Mouse (Mus musculus): ENCODE data around the gene Gm7534.
"Not testable (repeated sequence)": the region's sequence is repeated elsewhere in the genome, so short reads cannot be mapped to it uniquely, and the experiment has no call there.

Gm7534 gene

GRCm38 (mm10) chr4:134203340-134203896 is 614 bp upstream of the Gm7534 start:
- no peak for DNase-seq (ENCODE audit: extremely low spot score, low read depth, low spot score)

GRCm38 (mm10) chr4:134199371-134199770 is 3.4 kb downstream of the Gm7534 start:
- DNase-seq (ENCODE audit: extremely low spot score, low read depth, low spot score), result no peak

- DNase-seq (ENCODE audit: extremely low spot score, low read depth, low spot score), result no peak
Measured at GRCm38 (mm10) chr4:134186268-134186667, 16.5 kb downstream of the Gm7534 start.

- DNase-seq (ENCODE audit: extremely low spot score, low read depth, low spot score), result no peak
Measured at GRCm38 (mm10) chr4:134185569-134185968, 17.2 kb downstream of the Gm7534 start.

GRCm38 (mm10) chr4:134183711-134184110 is 19.1 kb downstream of the Gm7534 start:
- no peak for DNase-seq (ENCODE audit: extremely low spot score, low read depth, low spot score)

GRCm38 (mm10) chr4:134181825-134182224 is 21.0 kb downstream of the Gm7534 start:
- no peak for DNase-seq (ENCODE audit: extremely low spot score, low read depth, low spot score)

- DNase-seq (ENCODE audit: extremely low spot score, low read depth, low spot score), result no peak
Measured at GRCm38 (mm10) chr4:134181112-134181511, 21.7 kb downstream of the Gm7534 start.

- DNase-seq (ENCODE audit: extremely low spot score, low read depth, low spot score), result no peak
Measured at GRCm38 (mm10) chr4:134172391-134172790, 30.4 kb downstream of the Gm7534 start.

GRCm38 (mm10) chr4:134166906-134167305 is 35.9 kb downstream of the Gm7534 start:
- no peak for DNase-seq (ENCODE audit: extremely low spot score, low read depth, low spot score)

GRCm38 (mm10) chr4:134165548-134166465 is 37.0 kb downstream of the Gm7534 start:
- no peak for DNase-seq (ENCODE audit: extremely low spot score, low read depth, low spot score)

GRCm38 (mm10) chr4:134165024-134165423 is 37.8 kb downstream of the Gm7534 start:
- no peak for DNase-seq (ENCODE audit: extremely low spot score, low read depth, low spot score)

GRCm38 (mm10) chr4:134164591-134164990 is 38.2 kb downstream of the Gm7534 start:
- no peak for DNase-seq (ENCODE audit: extremely low spot score, low read depth, low spot score)

GRCm38 (mm10) chr4:134160071-134160470 is 42.7 kb downstream of the Gm7534 start:
- DNase-seq (ENCODE audit: extremely low spot score, low read depth, low spot score), result not testable (repeated sequence)

GRCm38 (mm10) chr4:134158774-134159173 is 44.0 kb downstream of the Gm7534 start:
- DNase-seq (ENCODE audit: extremely low spot score, low read depth, low spot score), result no peak

GRCm38 (mm10) chr4:134157558-134157957 is 45.2 kb downstream of the Gm7534 start:
- DNase-seq (ENCODE audit: extremely low spot score, low read depth, low spot score), result no peak

- DNase-seq (ENCODE audit: extremely low spot score, low read depth, low spot score), result no peak
Measured at GRCm38 (mm10) chr4:134156744-134157143, 46.1 kb downstream of the Gm7534 start.

- no peak for DNase-seq (ENCODE audit: extremely low spot score, low read depth, low spot score)
Measured at GRCm38 (mm10) chr4:134155961-134156465, 46.8 kb downstream of the Gm7534 start.

GRCm38 (mm10) chr4:134155531-134155930 is 47.3 kb downstream of the Gm7534 start:
- DNase-seq (ENCODE audit: extremely low spot score, low read depth, low spot score), result no peak

GRCm38 (mm10) chr4:134154354-134154753 is 48.5 kb downstream of the Gm7534 start:
- DNase-seq (ENCODE audit: extremely low spot score, low read depth, low spot score), result no peak

- no peak for DNase-seq (ENCODE audit: extremely low spot score, low read depth, low spot score)
Measured at GRCm38 (mm10) chr4:134153656-134154055, 49.1 kb downstream of the Gm7534 start.

- no peak for DNase-seq (ENCODE audit: extremely low spot score, low read depth, low spot score)
Measured at GRCm38 (mm10) chr4:134152112-134152511, 50.7 kb downstream of the Gm7534 start.

- DNase-seq (ENCODE audit: extremely low spot score, low read depth, low spot score), result no peak
Measured at GRCm38 (mm10) chr4:134149389-134149788, 53.4 kb downstream of the Gm7534 start.

Data from hindlimb bud, embryonic 11.5 days (tissue).